Mouse (Mus musculus): ENCODE results near the gene Plscr4. TPM values are rescaled to one million over a fixed set of nuclear protein-coding genes. Genes with fewer than 3 reads are reported as not detected.

The Plscr4 gene
- polyA plus RNA-seq, 1 experiment from 2014 or later: 8.2 TPM

- Histone ChIP-seq H3K36me3 (ENCODE audit: inconsistent target) (no peaks in the 10 kb centered on the region), H3K79me2 (ENCODE audit: inconsistent target) (no peaks in the 10 kb centered on the region), H3K27ac (no peak overlapping the region), H3K4me3 (ENCODE audit: inconsistent target) (no peak overlapping the region)
- 92% methylated on average over 4 of the region's 4 CpGs for WGBS (ENCODE audit: missing documents)
Measured at GRCm38 (mm10) chr9:92482551-92482950, 25.4 kb downstream of the Plscr4 start.

- Histone ChIP-seq H3K27ac (0 out of 2 replicates have a peak overlapping the region, but pooled peaks have one; percentile 8), H3K36me3 (ENCODE audit: inconsistent target) (no peaks in the 10 kb centered on the region), H3K4me3 (ENCODE audit: inconsistent target) (no peak overlapping the region), H3K79me2 (ENCODE audit: inconsistent target) (no peaks in the 10 kb centered on the region)
- WGBS (ENCODE audit: missing documents): 94% methylated on average over 7 of the region's 7 CpGs
Measured at GRCm38 (mm10) chr9:92484710-92485267, 27.6 kb downstream of the Plscr4 start.

- no peak overlapping the region for H3K27ac ChIP-seq
- H3K79me2 ChIP-seq (ENCODE audit: inconsistent target): no peaks in the 10 kb centered on the region
- WGBS (ENCODE audit: missing documents): 53% methylated on average over 7 of the region's 7 CpGs
- no peak overlapping the region for H3K4me3 ChIP-seq (ENCODE audit: inconsistent target)
- H3K36me3 ChIP-seq (ENCODE audit: inconsistent target): no peaks in the 10 kb centered on the region
Measured at GRCm38 (mm10) chr9:92489857-92490256, 32.7 kb downstream of the Plscr4 start.

- Histone ChIP-seq H3K27ac (no peak overlapping the region), H3K4me3 (ENCODE audit: inconsistent target) (no peak overlapping the region), H3K36me3 (ENCODE audit: inconsistent target) (no peaks in the 10 kb centered on the region), H3K79me2 (ENCODE audit: inconsistent target) (no peaks in the 10 kb centered on the region)
- 94% methylated on average over 3 of the region's 3 CpGs for WGBS (ENCODE audit: missing documents)
Measured at GRCm38 (mm10) chr9:92490319-92490718, 33.1 kb downstream of the Plscr4 start.

- H3K4me3 ChIP-seq (ENCODE audit: inconsistent target): no peak overlapping the region
- WGBS (ENCODE audit: missing documents): 95% methylated on average over 2 of the region's 2 CpGs
- H3K79me2 ChIP-seq (ENCODE audit: inconsistent target): no peaks in the 10 kb centered on the region
- H3K36me3 ChIP-seq (ENCODE audit: inconsistent target): no peaks in the 10 kb centered on the region
- H3K27ac ChIP-seq: no peak overlapping the region
Measured at GRCm38 (mm10) chr9:92491274-92491673, 34.1 kb downstream of the Plscr4 start.

GRCm38 (mm10) chr9:92499710-92500410, 42.7 kb downstream of the Plscr4 start:
- H3K79me2 ChIP-seq (ENCODE audit: inconsistent target): no peaks in the 10 kb centered on the region
- no peaks in the 10 kb centered on the region for H3K36me3 ChIP-seq (ENCODE audit: inconsistent target)
- WGBS (ENCODE audit: missing documents): 33% methylated on average over 11 of the region's 12 CpGs
- H3K27ac ChIP-seq: no peak overlapping the region
- no peak overlapping the region for H3K4me3 ChIP-seq (ENCODE audit: inconsistent target)

GRCm38 (mm10) chr9:92504256-92504655, 47.1 kb downstream of the Plscr4 start:
- no peak overlapping the region for H3K4me3 ChIP-seq (ENCODE audit: inconsistent target)
- H3K79me2 ChIP-seq (ENCODE audit: inconsistent target): no peaks in the 10 kb centered on the region
- no peak overlapping the region for H3K27ac ChIP-seq
- 82% methylated on average over 3 of the region's 3 CpGs for WGBS (ENCODE audit: missing documents)
- H3K36me3 ChIP-seq (ENCODE audit: inconsistent target): no peaks in the 10 kb centered on the region

GRCm38 (mm10) chr9:92504889-92505288, 47.7 kb downstream of the Plscr4 start:
- no peak overlapping the region for H3K27ac ChIP-seq
- H3K36me3 ChIP-seq (ENCODE audit: inconsistent target): no peaks in the 10 kb centered on the region
- H3K79me2 ChIP-seq (ENCODE audit: inconsistent target): no peaks in the 10 kb centered on the region
- WGBS (ENCODE audit: missing documents): 23% methylated on average over 1 of the region's 1 CpGs
- H3K4me3 ChIP-seq (ENCODE audit: inconsistent target): no peak overlapping the region

- H3K27ac ChIP-seq: no peak overlapping the region
- no peak overlapping the region for H3K4me3 ChIP-seq (ENCODE audit: inconsistent target)
- no peaks in the 10 kb centered on the region for H3K36me3 ChIP-seq (ENCODE audit: inconsistent target)
- no peaks in the 10 kb centered on the region for H3K79me2 ChIP-seq (ENCODE audit: inconsistent target)
Measured at GRCm38 (mm10) chr9:92511696-92512095, 54.5 kb downstream of the Plscr4 start.

GRCm38 (mm10) chr9:92517036-92517435, 59.9 kb downstream of the Plscr4 start:
- H3K27ac ChIP-seq: no peak overlapping the region
- no peak overlapping the region for H3K4me3 ChIP-seq (ENCODE audit: inconsistent target)
- no peaks in the 10 kb centered on the region for H3K79me2 ChIP-seq (ENCODE audit: inconsistent target)
- H3K36me3 ChIP-seq (ENCODE audit: inconsistent target): no peaks in the 10 kb centered on the region
- 99% methylated on average over 11 of the region's 12 CpGs for WGBS (ENCODE audit: missing documents)

GRCm38 (mm10) chr9:92520751-92521150, 63.6 kb downstream of the Plscr4 start:
- Histone ChIP-seq H3K36me3 (ENCODE audit: inconsistent target) (no peaks in the 10 kb centered on the region), H3K27ac (no peak overlapping the region), H3K79me2 (ENCODE audit: inconsistent target) (no peaks in the 10 kb centered on the region), H3K4me3 (ENCODE audit: inconsistent target) (no peak overlapping the region)
- 84% methylated on average over 6 of the region's 10 CpGs for WGBS (ENCODE audit: missing documents)

- 89% methylated on average over 4 of the region's 4 CpGs for WGBS (ENCODE audit: missing documents)
- H3K36me3 ChIP-seq (ENCODE audit: inconsistent target): no peaks in the 10 kb centered on the region
- H3K79me2 ChIP-seq (ENCODE audit: inconsistent target): no peaks in the 10 kb centered on the region
- H3K27ac ChIP-seq: no peak overlapping the region
- no peak overlapping the region for H3K4me3 ChIP-seq (ENCODE audit: inconsistent target)
Measured at GRCm38 (mm10) chr9:92524506-92524905, 67.3 kb downstream of the Plscr4 start.

GRCm38 (mm10) chr9:92530055-92530454, 72.9 kb downstream of the Plscr4 start:
- 87% methylated on average over 3 of the region's 3 CpGs for WGBS (ENCODE audit: missing documents)
- Histone ChIP-seq H3K79me2 (ENCODE audit: inconsistent target) (no peaks in the 10 kb centered on the region), H3K27ac (no peak overlapping the region), H3K4me3 (ENCODE audit: inconsistent target) (no peak overlapping the region), H3K36me3 (ENCODE audit: inconsistent target) (no peaks in the 10 kb centered on the region)

- no peaks in the 10 kb centered on the region for H3K79me2 ChIP-seq (ENCODE audit: inconsistent target)
- no peak overlapping the region for H3K4me3 ChIP-seq (ENCODE audit: inconsistent target)
- no peaks in the 10 kb centered on the region for H3K36me3 ChIP-seq (ENCODE audit: inconsistent target)
- 79% methylated on average over 6 of the region's 6 CpGs for WGBS (ENCODE audit: missing documents)
- no peak overlapping the region for H3K27ac ChIP-seq
Measured at GRCm38 (mm10) chr9:92537735-92538134, 80.6 kb downstream of the Plscr4 start.

GRCm38 (mm10) chr9:92538216-92538615, 81.0 kb downstream of the Plscr4 start:
- H3K79me2 ChIP-seq (ENCODE audit: inconsistent target): no peaks in the 10 kb centered on the region
- H3K4me3 ChIP-seq (ENCODE audit: inconsistent target): no peak overlapping the region
- no peak overlapping the region for H3K27ac ChIP-seq
- 94% methylated on average over 5 of the region's 6 CpGs for WGBS (ENCODE audit: missing documents)
- H3K36me3 ChIP-seq (ENCODE audit: inconsistent target): no peaks in the 10 kb centered on the region
